Mouse (Mus musculus): ENCODE measurements around the gene Mospd3.

Mospd3 gene

GRCm38 (mm10) chr5:137600619-137601364 is at the start of gene Mospd3:
Gene Mospd3 (minus strand): TSS chr5:137601058.
- peak; percentile 97 to 99 for DNase-seq (ENCODE audit: inconsistent age in 2 of 2, low spot score in 1 of 2)

GRCm38 (mm10) chr5:137649669-137650571 is 49.1 kb upstream of the Mospd3 start:
- DNase-seq (ENCODE audit: inconsistent age in 2 of 2, low spot score in 1 of 2): peak in 1 of 2 experiments; percentile 64

- no peak for DNase-seq (ENCODE audit: inconsistent age in 2 of 2, low spot score in 1 of 2)
Measured at GRCm38 (mm10) chr5:137649251-137649650, 48.4 kb upstream of the Mospd3 start.

- DNase-seq (ENCODE audit: inconsistent age in 2 of 2, low spot score in 1 of 2): peak in 1 of 2 experiments; percentile 13
Measured at GRCm38 (mm10) chr5:137647827-137648601, 47.2 kb upstream of the Mospd3 start.

GRCm38 (mm10) chr5:137645652-137646091 is 44.8 kb upstream of the Mospd3 start, which contains the start of gene Irs3:
Gene Irs3 (minus strand): TSS chr5:137645714.
- peak in 1 of 2 experiments; percentile 68 for DNase-seq (ENCODE audit: inconsistent age in 2 of 2, low spot score in 1 of 2)

- DNase-seq (ENCODE audit: inconsistent age in 2 of 2, low spot score in 1 of 2): no peak
Measured at GRCm38 (mm10) chr5:137645091-137645651, 44.3 kb upstream of the Mospd3 start.

- no peak for DNase-seq (ENCODE audit: inconsistent age in 2 of 2, low spot score in 1 of 2)
Measured at GRCm38 (mm10) chr5:137644484-137644883, 43.6 kb upstream of the Mospd3 start.

GRCm38 (mm10) chr5:137642886-137643285 is 42.0 kb upstream of the Mospd3 start:
- DNase-seq (ENCODE audit: inconsistent age in 2 of 2, low spot score in 1 of 2): peak in 1 of 2 experiments; percentile 25

- peak; percentile 42 to 61 for DNase-seq (ENCODE audit: inconsistent age in 2 of 2, low spot score in 1 of 2)
Measured at GRCm38 (mm10) chr5:137641054-137641453, 40.2 kb upstream of the Mospd3 start, which contains the start of gene Sap25. Gene Sap25 (plus strand): TSS chr5:137641334.

GRCm38 (mm10) chr5:137639472-137639871 is 38.6 kb upstream of the Mospd3 start:
- DNase-seq (ENCODE audit: inconsistent age in 2 of 2, low spot score in 1 of 2): no peak

GRCm38 (mm10) chr5:137633397-137634084 is 32.7 kb upstream of the Mospd3 start:
- DNase-seq (ENCODE audit: inconsistent age in 2 of 2, low spot score in 1 of 2): no peak

- DNase-seq (ENCODE audit: inconsistent age in 2 of 2, low spot score in 1 of 2): no peak
Measured at GRCm38 (mm10) chr5:137631591-137631990, 30.7 kb upstream of the Mospd3 start.

- DNase-seq (ENCODE audit: inconsistent age in 2 of 2, low spot score in 1 of 2): no peak
Measured at GRCm38 (mm10) chr5:137631171-137631570, 30.3 kb upstream of the Mospd3 start.

GRCm38 (mm10) chr5:137630602-137631001 is 29.7 kb upstream of the Mospd3 start:
- DNase-seq (ENCODE audit: inconsistent age in 2 of 2, low spot score in 1 of 2): peak in 1 of 2 experiments; percentile 58

GRCm38 (mm10) chr5:137629906-137630545 is 29.2 kb upstream of the Mospd3 start:
- DNase-seq (ENCODE audit: inconsistent age in 2 of 2, low spot score in 1 of 2): peak in 1 of 2 experiments; percentile 55

- DNase-seq (ENCODE audit: inconsistent age in 2 of 2, low spot score in 1 of 2): no peak
Measured at GRCm38 (mm10) chr5:137629306-137629721, 28.5 kb upstream of the Mospd3 start.

- peak; percentile 99 to 100 for DNase-seq (ENCODE audit: inconsistent age in 2 of 2, low spot score in 1 of 2)
Measured at GRCm38 (mm10) chr5:137628498-137629305, 27.8 kb upstream of the Mospd3 start, which contains the start of the genes Fbxo24, Lrch4 and Gm20605. Gene Fbxo24 (minus strand): TSS chr5:137629002. Gene Lrch4 (plus strand): TSS chr5:137629121. Gene Gm20605 (plus strand): TSS chr5:137629175.

GRCm38 (mm10) chr5:137627991-137628390 is 27.1 kb upstream of the Mospd3 start:
- DNase-seq (ENCODE audit: inconsistent age in 2 of 2, low spot score in 1 of 2): peak; percentile 78 to 91

Measured in adrenal gland, adult (tissue).